Mouse (Mus musculus) heart, embryonic 16.5 days (tissue): ENCODE results near the gene Tle2. TPM values are rescaled to one million over a fixed set of nuclear protein-coding genes. Genes with fewer than 3 reads are reported as not detected.
A peak's percentile ranks its signal among the peaks of the same experiment; 100 is the strongest.

Experiments used
- ATAC-seq: fragments of 200-750 bp; cut with Nextera tagmentation; replicated peaks from 2 replicates; pipeline ENCODE4 v1.8.0; 2017; ENCODE audit warnings: moderate number of reproducible peaks; ENCODE audit not compliant: insufficient read depth, low FRiP score; ENCODE audit errors: extremely low read depth
- H3K27ac ChIP-seq: fragments of 300-500 bp; sonication (generic); 2 replicates; pipeline ENCODE4 v1.5.1; 2014; ENCODE audit warnings: mild to moderate bottlenecking, low read length, control low read depth, moderate library complexity
- H3K27me3 ChIP-seq: fragments of 300-500 bp; sonication (generic); 2 replicates; pipeline ENCODE4 v1.6.1; 2014; ENCODE audit warnings: low read length, mixed read lengths; ENCODE audit not compliant: control insufficient read depth, insufficient read depth
- H3K36me3 ChIP-seq: fragments of 300-500 bp; sonication (generic); 2 replicates; pipeline ENCODE4 v1.6.1; 2014; ENCODE audit not compliant: control insufficient read depth, insufficient read depth
- H3K4me1 ChIP-seq: fragments of 300-500 bp; sonication (generic); 2 replicates; pipeline ENCODE4 v1.6.1; 2014; ENCODE audit warnings: low read length, mixed read lengths; ENCODE audit not compliant: control insufficient read depth, insufficient read depth
- H3K4me2 ChIP-seq: fragments of 300-500 bp; sonication (generic); 2 replicates; pipeline ENCODE4 v1.6.1; 2014; ENCODE audit warnings: low read depth, mild to moderate bottlenecking, control low read depth, low read length
- H3K4me3 ChIP-seq: fragments of 300-500 bp; sonication (generic); 2 replicates; pipeline ENCODE4 v1.5.1; 2014; ENCODE audit warnings: mild to moderate bottlenecking, control low read depth, low read length
- H3K9ac ChIP-seq: fragments of 300-500 bp; sonication (generic); 2 replicates; pipeline ENCODE4 v1.6.1; 2014; ENCODE audit warnings: low read length, control low read depth
- H3K9me3 ChIP-seq: fragments of 300-500 bp; sonication (generic); replicated peaks from 2 replicates; pipeline ENCODE4 v1.6.1; 2016; ENCODE audit warnings: low read length; ENCODE audit not compliant: control insufficient read depth
- WGBS: fragments of 180-500 bp; shearing (Covaris S2); extraction: QIAGEN DNeasy Blood & Tissue Kit; methylation state at CpG from one replicate; pipeline ENCODE4 v1.1.7; 2014; 5-methylcytosine and 5-hydroxymethylcytosine counted together
- polyA plus RNA-seq: library from polyadenylated mRNA; unstranded; fragments of >200 nt; fragmentation: Nextera tagmentation; extraction: Ambion mirVana; gene quantifications from 2 replicates; pipeline ENCODE4 v1.2.1, GENCODE M21; 2015

Tle2 gene
- polyA plus RNA-seq, 1 experiment from 2014 or later = 19.5 TPM

- Histone ChIP-seq H3K27me3 (no peaks in the 10 kb centered on the region), H3K9me3 (no peaks in the 10 kb centered on the region), H3K36me3 (peaks cover 15% of the 10 kb centered on the region), H3K4me3 (no peak overlapping the region), H3K4me1 (peaks cover 4% of the 10 kb centered on the region; the same call in 1 of the 2 replicates), H3K27ac (no peak overlapping the region), H3K4me2 (no peak overlapping the region), H3K9ac (no peak overlapping the region)
- ATAC-seq = no peak
- WGBS = 52% methylated on average over 6 of the region's 6 CpGs
Observed at GRCm38 (mm10) chr10:81583347-81583746, 9.0 kb downstream of the Tle2 start.

- WGBS = 73% methylated on average over 7 of the region's 7 CpGs
- ATAC-seq = no peak
- Histone ChIP-seq H3K36me3 (peaks cover 15% of the 10 kb centered on the region), H3K4me2 (no peak overlapping the region), H3K4me3 (no peak overlapping the region), H3K9me3 (no peaks in the 10 kb centered on the region), H3K9ac (no peak overlapping the region), H3K27me3 (no peaks in the 10 kb centered on the region), H3K4me1 (no peaks in the 10 kb centered on the region), H3K27ac (no peak overlapping the region)
Observed at GRCm38 (mm10) chr10:81588739-81589138, 14.4 kb downstream of the Tle2 start.

GRCm38 (mm10) chr10:81591846-81592245 lies 17.5 kb downstream of the Tle2 start:
- Histone ChIP-seq H3K36me3 (peaks cover 6% of the 10 kb centered on the region; the same call in 1 of the 2 replicates), H3K4me1 (peaks cover 15% of the 10 kb centered on the region), H3K4me2 (no peak overlapping the region), H3K9ac (no peak overlapping the region), H3K9me3 (no peaks in the 10 kb centered on the region), H3K27me3 (0 out of 2 replicates have a peak, but pooled peaks cover 4% of the 10 kb centered on the region), H3K27ac (no peak overlapping the region), H3K4me3 (no peak overlapping the region)
- WGBS = 50% methylated on average over 9 of the region's 9 CpGs
- no peak for ATAC-seq

- H3K4me2 ChIP-seq = no peak overlapping the region
- no peak overlapping the region for H3K9ac ChIP-seq
- no peak overlapping the region for H3K4me3 ChIP-seq
- H3K9me3 ChIP-seq = no peaks in the 10 kb centered on the region
- 78% methylated on average over 7 of the region's 7 CpGs for WGBS
- no peak for ATAC-seq
- peaks cover 22% of the 10 kb centered on the region for H3K4me1 ChIP-seq
- no peak overlapping the region for H3K27ac ChIP-seq
- H3K27me3 ChIP-seq = 0 out of 2 replicates have a peak, but pooled peaks cover 4% of the 10 kb centered on the region
- peaks cover 4% of the 10 kb centered on the region; the same call in 1 of the 2 replicates for H3K36me3 ChIP-seq
Observed at GRCm38 (mm10) chr10:81592631-81593030, 18.3 kb downstream of the Tle2 start.

- H3K27ac ChIP-seq = no peak overlapping the region
- no peak overlapping the region for H3K4me2 ChIP-seq
- H3K4me3 ChIP-seq = no peak overlapping the region
- H3K4me1 ChIP-seq = peaks cover 28% of the 10 kb centered on the region
- 55% methylated on average over 4 of the region's 4 CpGs for WGBS
- H3K9me3 ChIP-seq = no peaks in the 10 kb centered on the region
- H3K36me3 ChIP-seq = no peaks in the 10 kb centered on the region
- ATAC-seq = no peak
- H3K9ac ChIP-seq = no peak overlapping the region
- 0 out of 2 replicates have a peak, but pooled peaks cover 4% of the 10 kb centered on the region for H3K27me3 ChIP-seq
Observed at GRCm38 (mm10) chr10:81593223-81593622, 18.9 kb downstream of the Tle2 start.

- H3K27ac ChIP-seq = no peak overlapping the region
- 69% methylated on average over 18 of the region's 18 CpGs for WGBS
- H3K4me2 ChIP-seq = no peak overlapping the region
- H3K9ac ChIP-seq = no peak overlapping the region
- H3K36me3 ChIP-seq = no peaks in the 10 kb centered on the region
- no peak for ATAC-seq
- H3K4me1 ChIP-seq = peaks cover 28% of the 10 kb centered on the region
- no peak overlapping the region for H3K4me3 ChIP-seq
- H3K9me3 ChIP-seq = no peaks in the 10 kb centered on the region
- 0 out of 2 replicates have a peak, but pooled peaks cover 4% of the 10 kb centered on the region for H3K27me3 ChIP-seq
Observed at GRCm38 (mm10) chr10:81593935-81594334, 19.6 kb downstream of the Tle2 start.

GRCm38 (mm10) chr10:81595599-81595998 lies 21.2 kb downstream of the Tle2 start:
- Histone ChIP-seq H3K27me3 (0 out of 2 replicates have a peak, but pooled peaks cover 4% of the 10 kb centered on the region), H3K27ac (no peak overlapping the region), H3K9ac (no peak overlapping the region), H3K36me3 (no peaks in the 10 kb centered on the region), H3K4me3 (no peak overlapping the region), H3K4me1 (peaks cover 37% of the 10 kb centered on the region), H3K9me3 (no peaks in the 10 kb centered on the region), H3K4me2 (no peak overlapping the region)
- no peak for ATAC-seq
- WGBS = 42% methylated on average over 5 of the region's 5 CpGs

- WGBS = 7% methylated on average over 10 of the region's 10 CpGs
- Histone ChIP-seq H3K27me3 (0 out of 2 replicates have a peak, but pooled peaks cover 4% of the 10 kb centered on the region), H3K27ac (peak overlapping the region; percentile 80), H3K9ac (peak overlapping the region; percentile 56), H3K4me1 (peaks cover 45% of the 10 kb centered on the region), H3K36me3 (no peaks in the 10 kb centered on the region), H3K9me3 (no peaks in the 10 kb centered on the region), H3K4me3 (peak overlapping the region; percentile 39), H3K4me2 (peak overlapping the region; percentile 65)
- ATAC-seq = no peak
Observed at GRCm38 (mm10) chr10:81596611-81597010, 22.2 kb downstream of the Tle2 start.

- peak; percentile 25 for ATAC-seq
- Histone ChIP-seq H3K27ac (peak overlapping the region; percentile 80), H3K36me3 (no peaks in the 10 kb centered on the region), H3K9ac (peak overlapping the region; percentile 56), H3K4me1 (peaks cover 48% of the 10 kb centered on the region), H3K4me2 (peak overlapping the region; percentile 65), H3K9me3 (no peaks in the 10 kb centered on the region), H3K27me3 (0 out of 2 replicates have a peak, but pooled peaks cover 4% of the 10 kb centered on the region), H3K4me3 (peak overlapping the region; percentile 39)
- 3% methylated on average over 11 of the region's 12 CpGs for WGBS
Observed at GRCm38 (mm10) chr10:81597137-81597950, 23.0 kb downstream of the Tle2 start.
